Mouse (Mus musculus): Measurements from ENCODE around the gene Eif4a3.

DNA sequence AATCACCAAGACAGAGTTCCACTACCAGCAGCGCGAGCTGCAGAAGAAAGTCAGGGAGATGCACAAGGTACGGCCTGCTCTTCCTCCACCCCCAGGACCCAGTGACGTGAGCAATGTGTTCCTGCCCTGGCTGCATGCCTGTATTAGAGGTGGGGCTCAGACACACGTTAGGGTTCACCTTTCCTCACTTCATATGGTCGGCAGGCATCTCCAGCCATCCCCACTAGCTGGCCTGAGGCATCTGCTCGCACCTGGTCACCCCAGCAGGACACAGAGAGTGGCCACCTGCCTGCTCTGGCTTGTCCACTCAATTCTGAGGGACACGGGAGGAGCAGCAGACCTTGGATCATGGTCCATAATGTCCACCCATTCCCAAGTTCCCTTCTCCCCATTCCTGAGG is 39.9 kb downstream of the Eif4a3 start:
- no peak for TF ChIP-seq CTCF (IDR thresholded peaks at IDR 0.05; ENCODE audit: low read depth)
- no peak for TF ChIP-seq EP300 (IDR thresholded peaks at IDR 0.05; ENCODE audit: low read depth)
